Mouse (Mus musculus): ENCODE measurements around the gene Car2.

Car2 gene

GRCm38 (mm10) chr3:14877251-14877909 lies 8.7 kb upstream of the Car2 start:
- in situ Hi-C loops (cut with MseI, MboI) = loop anchor here in 1 of 2 experiments (10.0 kb wide), 1 partner anchor 367 kb away; no protein-coding TSS in a partner anchor

GRCm38 (mm10) chr3:14878749-14879223 lies 7.3 kb upstream of the Car2 start:
- in situ Hi-C loops (cut with MseI, MboI) = loop anchor here in 1 of 2 experiments (10.0 kb wide), 1 partner anchor 366 kb away; no protein-coding TSS in a partner anchor

- in situ Hi-C loops (cut with MseI, MboI) = loop anchor here in 1 of 2 experiments (10.0 kb wide), 1 partner anchor 366 kb away; no protein-coding TSS in a partner anchor
These were observed 6.8 kb upstream of the Car2 start for GRCm38 (mm10) chr3:14879293-14879692.

GRCm38 (mm10) chr3:14880277-14880676 lies 5.8 kb upstream of the Car2 start:
- in situ Hi-C loops (cut with MseI, MboI) = no loop called here

- in situ Hi-C loops (cut with MseI, MboI) = no loop called here
These were observed 4.1 kb upstream of the Car2 start for GRCm38 (mm10) chr3:14882005-14882404.

- in situ Hi-C loops (cut with MseI, MboI) = no loop called here
These were observed 3.3 kb upstream of the Car2 start for GRCm38 (mm10) chr3:14882756-14883155.

GRCm38 (mm10) chr3:14884826-14885225 lies 1.2 kb upstream of the Car2 start:
- in situ Hi-C loops (cut with MseI, MboI) = loop anchor here in 1 of 2 experiments (5.0 kb wide), 1 partner anchor 312 kb away; no protein-coding TSS in a partner anchor

GRCm38 (mm10) chr3:14887134-14887666 lies 1.1 kb downstream of the Car2 start:
- in situ Hi-C loops (cut with MseI, MboI) = loop anchor here in 1 of 2 experiments (5.0 kb wide), 1 partner anchor 310 kb away; no protein-coding TSS in a partner anchor

- in situ Hi-C loops (cut with MseI, MboI) = loop anchor here in 1 of 2 experiments (5.0 kb wide), 1 partner anchor 310 kb away; no protein-coding TSS in a partner anchor
These were observed 1.7 kb downstream of the Car2 start for GRCm38 (mm10) chr3:14887686-14888295.

GRCm38 (mm10) chr3:14888549-14888948 lies 2.5 kb downstream of the Car2 start:
- in situ Hi-C loops (cut with MseI, MboI) = loop anchor here in 1 of 2 experiments (5.0 kb wide), 1 partner anchor 309 kb away; no protein-coding TSS in a partner anchor

GRCm38 (mm10) chr3:14889085-14889484 lies 3.0 kb downstream of the Car2 start:
- in situ Hi-C loops (cut with MseI, MboI) = loop anchor here in 1 of 2 experiments (5.0 kb wide), 1 partner anchor 308 kb away; no protein-coding TSS in a partner anchor

GRCm38 (mm10) chr3:14889716-14890409 lies 3.8 kb downstream of the Car2 start:
- in situ Hi-C loops (cut with MseI, MboI) = loop anchor here in 1 of 2 experiments (5.0 kb wide), 1 partner anchor 307 kb away; no protein-coding TSS in a partner anchor

GRCm38 (mm10) chr3:14892991-14893390 lies 6.9 kb downstream of the Car2 start:
- in situ Hi-C loops (cut with MseI, MboI) = no loop called here

GRCm38 (mm10) chr3:14893700-14894099 lies 7.6 kb downstream of the Car2 start:
- in situ Hi-C loops (cut with MseI, MboI) = no loop called here

GRCm38 (mm10) chr3:14895333-14895732 lies 9.3 kb downstream of the Car2 start:
- in situ Hi-C loops (cut with MseI, MboI) = no loop called here

- in situ Hi-C loops (cut with MseI, MboI) = no loop called here
These were observed 11.7 kb downstream of the Car2 start for GRCm38 (mm10) chr3:14897770-14898169.

- in situ Hi-C loops (cut with MseI, MboI) = no loop called here
These were observed 17.3 kb downstream of the Car2 start for GRCm38 (mm10) chr3:14903380-14903779.

- in situ Hi-C loops (cut with MseI, MboI) = no loop called here
These were observed 18.1 kb downstream of the Car2 start for GRCm38 (mm10) chr3:14904165-14904564.

GRCm38 (mm10) chr3:14907271-14907670 lies 21.2 kb downstream of the Car2 start:
- in situ Hi-C loops (cut with MseI, MboI) = no loop called here

GRCm38 (mm10) chr3:14911992-14912582 lies 26.0 kb downstream of the Car2 start:
- in situ Hi-C loops (cut with MseI, MboI) = no loop called here

GRCm38 (mm10) chr3:14913774-14914173 lies 27.7 kb downstream of the Car2 start:
- in situ Hi-C loops (cut with MseI, MboI) = no loop called here
